Mouse (Mus musculus) adrenal gland, adult 2 months (tissue): Measurements from ENCODE around the gene Elovl7. TPM values are rescaled to one million over a fixed set of nuclear protein-coding genes. Genes with fewer than 3 reads are reported as not detected.

Source experiments
- DNase-seq: peaks from one replicate; pipeline ENCODE4 v3.0.0; 2021
- long read RNA-seq: library from polyadenylated mRNA; stranded (forward); transcript quantifications from one replicate; pipeline ENCODE4 v2.0.0, GENCODE M21; 2021
- polyA plus RNA-seq: library from polyadenylated mRNA; depleted of rRNA; stranded (reverse); fragments of >200 nt; gene quantifications from 2 replicates; pipeline ENCODE4 v1.2.3, GENCODE M21; 2012; rRNA removed
- total RNA-seq, 2 experiments: library from RNA; stranded (reverse); gene quantifications; 2 replicates each; pipeline ENCODE4 v1.2.3; 2021

The Elovl7 gene
- 1 to 10 TPM; 2.7 to 3.4 TPM for total RNA-seq
- 0.16 and 0.31 TPM in 2 replicates for polyA plus RNA-seq
- long read RNA-seq: 0 reads

DNA sequence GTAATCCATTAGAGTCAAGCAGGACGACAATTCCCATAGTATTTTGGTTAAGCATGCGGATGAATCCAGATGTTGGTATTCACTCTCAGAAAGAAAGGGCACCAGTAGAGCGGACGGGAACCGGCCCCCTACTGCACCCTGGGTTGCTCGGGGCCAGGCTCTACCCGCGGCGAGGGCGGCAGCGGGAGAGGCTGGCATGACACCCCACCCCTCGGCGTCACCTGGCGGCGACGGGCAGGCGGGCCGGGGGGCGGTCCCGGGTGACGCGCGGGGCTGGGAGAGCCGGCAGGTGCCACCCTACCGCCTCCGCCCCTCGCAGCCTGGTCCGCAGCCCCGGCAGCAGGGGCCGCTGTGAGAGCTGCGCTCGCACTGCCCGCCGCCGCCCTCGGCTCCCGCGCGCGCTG is at the start of gene Elovl7:
Elovl7 (plus strand) TSS at position 324 of the 404 bp plus-strand sequence.
- peak; percentile 89 for DNase-seq

DNA sequence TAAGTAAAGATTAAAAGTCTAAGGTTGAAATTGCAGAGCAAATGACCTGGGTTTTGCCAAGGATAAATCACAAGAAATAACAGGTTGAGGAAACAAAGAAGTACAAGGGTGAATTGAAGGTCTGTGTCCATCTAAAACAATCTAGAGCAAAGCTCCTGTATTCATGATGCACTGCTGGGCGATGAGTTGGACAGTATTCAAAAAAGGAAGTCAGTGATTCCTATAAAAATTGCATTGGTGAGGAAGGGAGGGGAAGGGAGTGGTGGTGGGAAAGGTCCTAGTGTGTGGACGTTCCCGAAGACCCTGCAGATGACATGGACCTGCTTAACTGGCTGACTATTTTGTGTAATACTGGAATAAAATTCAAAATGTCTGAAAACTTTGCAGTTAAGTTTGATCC is 49.6 kb upstream of the Elovl7 start:
- DNase-seq: no peak

DNA sequence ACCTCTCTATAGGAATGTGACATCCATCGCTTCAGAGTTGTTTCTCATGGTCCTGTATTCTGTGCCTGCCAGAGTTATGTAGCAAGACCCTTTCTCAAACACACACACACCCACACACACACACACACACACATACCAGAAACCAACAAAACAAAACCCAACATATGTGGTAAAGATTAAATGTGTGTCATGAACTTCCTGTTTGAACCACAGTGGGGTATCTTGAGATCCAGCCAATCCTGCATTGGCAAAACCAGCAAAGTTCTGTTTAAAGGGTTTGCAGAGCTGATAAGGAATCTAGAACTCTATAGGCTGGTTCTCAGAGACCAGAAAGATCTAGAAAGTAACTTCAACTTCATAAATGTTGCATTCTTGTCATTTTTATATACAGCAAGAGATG is 44.2 kb upstream of the Elovl7 start:
- DNase-seq: no peak

DNA sequence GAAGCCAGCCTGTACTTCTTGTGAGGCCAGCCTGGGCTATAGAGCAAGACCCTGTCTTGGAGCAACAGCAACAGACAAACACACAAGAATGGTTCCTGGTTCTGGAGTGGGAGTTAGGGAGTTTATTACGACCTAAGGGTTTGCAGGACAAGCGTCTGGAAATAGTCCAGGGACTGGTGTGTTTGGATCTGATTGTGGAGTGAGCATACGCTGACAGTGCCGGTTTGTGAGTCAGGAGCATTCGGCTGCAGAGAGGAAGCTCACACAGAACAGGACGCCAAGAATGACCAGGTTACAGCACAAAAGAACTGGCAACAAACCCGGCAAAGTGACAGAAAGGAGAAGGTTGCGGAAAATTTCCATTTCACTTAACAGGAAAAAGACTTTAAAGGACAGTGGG is 43.7 kb upstream of the Elovl7 start:
- no peak for DNase-seq

DNA sequence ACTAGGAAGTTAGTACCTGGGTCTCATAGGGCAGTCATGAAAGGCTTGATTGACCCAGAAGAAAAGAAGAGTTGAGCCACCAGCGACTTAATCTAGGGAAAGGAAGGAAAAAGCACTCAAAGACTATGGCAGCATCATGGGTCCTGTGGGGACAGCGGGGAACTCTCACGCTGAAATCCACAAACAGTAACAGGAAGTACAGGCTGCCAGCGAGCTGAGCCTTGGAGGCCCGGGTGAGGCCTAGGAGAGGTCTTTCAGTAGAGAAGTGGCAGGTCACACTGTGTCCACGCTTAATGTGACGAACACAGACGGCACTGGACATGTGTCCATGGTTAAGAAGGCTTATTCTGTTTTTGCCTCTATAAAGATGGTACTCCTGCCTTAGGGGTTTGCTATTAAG is 34.6 kb upstream of the Elovl7 start:
- no peak for DNase-seq

DNA sequence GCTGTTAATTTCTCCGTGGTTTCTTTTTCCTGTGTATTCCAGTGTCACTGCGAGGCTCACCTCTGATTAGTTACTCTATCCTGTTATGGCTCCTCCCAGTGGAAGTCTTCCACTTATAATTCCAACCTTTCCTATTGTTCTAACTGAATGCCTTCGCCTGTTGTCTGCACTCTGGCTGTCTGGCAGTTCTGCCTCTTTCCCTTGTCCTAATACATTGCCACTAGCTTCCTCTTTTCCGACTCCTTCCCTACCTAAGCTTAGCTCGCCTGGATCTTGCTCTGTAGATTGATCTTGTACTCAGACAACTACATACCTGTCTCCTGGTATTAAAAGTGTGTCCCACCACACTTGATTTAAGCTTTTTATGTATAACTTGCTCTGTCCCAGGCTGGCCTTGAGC is 33.4 kb upstream of the Elovl7 start:
- DNase-seq: no peak

DNA sequence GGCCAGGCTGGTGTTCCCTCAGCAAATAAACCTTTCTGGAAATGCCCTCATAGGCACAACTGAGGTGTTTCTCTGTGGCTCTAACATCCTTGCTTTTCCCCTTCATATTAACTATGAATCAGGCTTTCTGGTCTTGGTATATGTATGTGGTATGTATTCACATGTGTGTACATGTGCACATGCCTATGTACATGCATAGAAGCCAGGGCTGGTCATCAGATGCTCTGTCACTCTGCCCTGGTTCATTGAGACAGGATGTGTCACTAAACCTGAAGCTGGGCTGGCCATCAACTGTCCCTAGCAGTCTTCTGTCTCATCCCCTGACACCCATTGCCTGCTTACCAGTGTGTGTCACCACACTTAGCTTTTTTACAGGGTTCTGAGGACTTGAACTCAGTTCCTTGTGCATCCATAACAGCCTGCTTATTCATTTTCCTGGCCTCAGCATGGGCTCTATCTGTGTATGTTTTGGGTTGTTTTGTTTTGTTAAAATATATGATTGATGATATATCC is 29.4 kb upstream of the Elovl7 start:
- DNase-seq: no peak

DNA sequence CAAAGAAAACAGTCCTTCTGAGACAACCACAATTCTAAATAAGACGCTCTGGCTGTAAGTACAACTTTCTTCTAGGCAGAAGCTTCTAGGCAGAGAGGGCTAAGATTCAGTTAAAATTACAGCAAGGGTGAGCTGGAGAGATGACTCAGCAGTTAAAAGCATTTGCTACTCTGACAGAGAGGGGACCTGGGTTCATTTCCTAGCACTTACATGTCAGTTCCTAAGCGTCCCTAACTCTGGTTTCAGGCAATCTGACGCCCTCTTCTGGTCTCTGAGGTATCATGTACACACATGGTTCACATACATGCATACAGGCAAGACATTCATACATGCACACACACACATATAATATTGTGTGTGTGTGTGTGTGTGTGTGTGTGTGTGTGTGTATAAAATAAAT is 28.7 kb upstream of the Elovl7 start:
- DNase-seq: no peak

DNA sequence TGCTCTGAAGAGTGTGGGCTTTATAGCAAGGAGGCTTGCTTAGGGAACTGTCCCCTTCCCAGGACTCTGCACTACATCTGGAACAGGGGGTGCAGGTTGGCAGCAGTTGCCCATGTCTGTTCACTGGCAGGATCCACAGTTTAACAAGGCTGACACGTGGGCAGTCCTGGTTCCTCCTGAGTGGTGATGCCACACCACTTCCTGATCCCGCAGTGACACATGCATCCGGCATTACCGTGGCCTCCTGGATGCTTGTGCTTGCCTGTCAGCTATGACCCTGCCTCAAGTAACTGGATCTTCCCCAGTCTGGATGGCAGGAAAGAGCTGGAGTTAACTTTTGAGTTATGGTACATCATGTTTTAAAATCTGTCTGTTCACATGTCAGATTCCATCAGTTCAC is 26.2 kb upstream of the Elovl7 start:
- DNase-seq: no peak

DNA sequence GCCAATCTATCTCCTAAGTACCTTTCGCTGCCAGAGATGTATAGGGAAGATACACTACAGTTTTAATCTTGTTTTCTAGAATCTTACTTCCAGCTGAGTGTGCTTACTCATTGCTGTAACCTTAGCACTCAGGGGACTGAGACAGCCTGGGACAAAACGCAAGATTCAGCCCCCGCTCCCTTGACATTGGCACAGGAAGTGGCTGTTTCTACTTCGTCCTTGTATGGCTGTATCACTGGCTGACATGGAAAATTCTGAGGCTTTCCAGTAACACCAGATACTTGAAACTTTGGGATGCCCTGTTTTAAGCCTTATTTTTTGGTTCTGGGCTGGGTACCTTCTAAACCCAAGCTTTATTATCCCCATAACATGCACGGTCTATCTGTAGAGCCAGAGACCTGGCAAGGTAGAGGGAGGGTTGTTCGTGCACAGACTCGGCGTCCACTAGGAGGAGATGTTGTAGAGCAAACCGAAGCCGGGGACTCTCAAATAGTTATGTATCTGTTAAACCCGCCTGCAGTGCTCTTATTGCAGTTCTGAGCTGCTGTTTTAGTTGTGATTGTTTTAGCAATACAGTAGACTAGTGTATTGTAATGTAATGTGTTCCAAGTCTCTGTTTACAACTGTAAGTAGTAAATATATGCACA is 23.0 kb upstream of the Elovl7 start:
- DNase-seq: peak; percentile 50

DNA sequence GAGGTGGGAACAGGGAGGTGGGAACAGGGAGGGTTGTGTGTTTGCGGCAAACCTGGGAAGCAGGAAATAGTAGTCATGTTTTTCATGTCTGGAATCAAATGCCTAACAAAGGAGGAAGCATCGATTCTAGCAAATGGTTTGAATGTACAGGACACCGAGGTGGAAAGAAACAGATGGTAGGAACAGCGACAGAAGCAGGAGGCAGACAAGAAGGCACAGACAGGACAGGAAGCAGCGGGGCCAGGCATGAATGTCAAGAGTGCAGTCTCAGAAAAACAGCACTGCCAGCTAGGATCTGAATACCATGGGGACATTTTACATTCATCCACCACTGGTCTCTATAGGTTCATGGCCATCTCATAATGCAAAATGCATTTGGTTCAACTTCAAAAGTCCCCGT is 18.7 kb upstream of the Elovl7 start:
- DNase-seq: no peak

DNA sequence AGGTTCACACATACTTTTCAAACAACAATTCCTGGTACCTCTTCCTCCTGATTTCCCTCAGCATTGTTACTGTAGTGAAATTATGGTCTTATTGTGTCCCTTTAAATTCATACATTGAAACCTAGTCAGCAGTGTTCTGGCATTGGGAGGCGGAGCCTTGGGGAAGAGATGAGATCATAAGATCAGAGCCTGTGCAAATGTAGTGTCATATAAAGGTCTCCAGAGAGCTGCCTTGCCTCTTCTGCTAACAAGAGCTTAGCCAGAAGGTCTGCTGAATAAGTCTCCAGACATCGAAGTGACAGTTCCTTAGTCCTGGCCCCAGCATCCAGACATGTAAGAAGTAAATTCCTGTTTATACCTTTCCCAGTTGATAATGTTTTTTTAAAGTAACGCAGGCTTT is 9.3 kb upstream of the Elovl7 start:
- DNase-seq: peak; percentile 6

DNA sequence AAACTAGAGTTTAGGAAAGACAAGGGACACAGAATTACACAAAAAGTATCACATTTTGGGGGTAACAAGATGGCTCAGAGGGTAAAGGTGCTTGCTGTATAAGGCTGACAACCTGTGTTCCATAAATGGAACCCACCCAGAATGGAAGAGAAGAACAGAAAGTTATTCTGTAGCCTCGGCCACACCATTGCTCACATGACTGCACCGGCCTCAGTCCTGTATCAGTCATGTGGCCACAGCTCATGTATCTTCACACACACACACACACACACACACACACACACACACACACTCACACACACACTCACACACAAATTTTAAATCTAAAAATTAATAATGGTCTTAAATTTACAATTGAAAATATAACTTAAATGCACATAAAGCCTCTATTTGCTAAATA is 6.8 kb upstream of the Elovl7 start:
- DNase-seq: no peak

DNA sequence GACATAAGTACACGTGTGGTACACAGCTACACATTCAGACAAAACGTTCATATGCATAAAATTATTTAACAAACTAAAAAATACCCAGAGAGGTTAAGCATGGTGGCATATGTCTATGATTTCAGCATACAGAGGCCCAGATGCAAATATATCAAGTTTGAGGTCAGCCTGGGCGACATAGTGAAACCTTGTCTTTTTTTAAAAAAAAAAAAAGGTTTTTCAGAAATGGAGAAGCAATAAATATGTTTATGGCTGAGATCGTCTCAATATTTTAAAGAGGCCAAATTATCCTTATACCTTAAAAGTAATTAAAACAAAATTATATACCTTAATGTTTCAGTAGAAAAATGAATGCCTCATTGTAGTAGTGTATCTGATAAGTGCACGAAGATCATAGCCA is 6.1 kb upstream of the Elovl7 start:
- DNase-seq: no peak

DNA sequence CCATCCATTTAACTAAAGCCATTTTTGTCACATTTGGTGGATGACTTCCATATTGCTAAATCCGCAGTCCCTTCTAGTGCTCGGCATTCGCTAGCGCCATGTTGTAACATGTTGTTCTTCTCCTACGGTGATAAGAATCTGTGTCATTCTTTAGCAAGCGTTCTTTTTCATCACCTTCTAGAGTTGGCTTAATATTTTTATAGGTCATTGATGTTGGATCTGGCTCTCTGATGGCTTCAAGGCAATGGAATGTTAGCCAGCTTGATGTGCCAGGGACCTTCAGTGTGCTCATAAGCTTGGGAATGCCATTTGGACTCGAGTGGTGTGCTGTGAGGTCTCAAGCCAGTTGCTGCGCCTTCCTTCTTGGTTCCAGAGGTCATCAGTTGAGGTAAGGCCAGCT is 3.2 kb upstream of the Elovl7 start:
- DNase-seq: no peak

DNA sequence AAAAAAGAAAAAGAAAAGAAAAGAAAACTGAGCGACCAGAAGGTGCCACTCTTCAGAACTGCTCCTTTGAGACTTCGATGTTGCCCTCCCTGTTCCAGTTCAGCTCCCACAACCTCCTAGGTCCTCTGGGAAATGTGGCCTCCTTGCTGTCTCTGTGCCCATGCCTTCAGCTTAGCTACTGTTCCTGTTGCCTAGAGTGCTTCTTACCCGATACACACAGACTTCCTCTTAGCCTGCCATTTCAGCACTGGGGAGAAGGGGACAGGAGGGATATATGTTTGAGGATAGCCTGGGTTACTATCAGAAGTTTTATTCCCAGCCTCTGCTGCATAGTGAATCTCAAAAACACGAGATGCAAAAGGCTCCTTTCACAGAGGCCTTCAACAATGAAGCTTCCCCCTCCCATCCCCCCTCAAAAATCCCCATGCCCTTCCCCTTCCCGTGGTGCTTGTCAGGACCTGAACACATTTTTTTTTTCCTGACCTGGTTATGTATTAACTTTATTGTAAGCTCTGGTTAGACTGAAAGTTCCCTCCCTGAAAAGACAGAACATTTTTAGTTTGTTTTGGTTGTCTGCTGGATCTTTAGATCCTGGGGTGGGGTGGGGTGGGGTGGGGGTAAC is 1.7 kb upstream of the Elovl7 start:
- no peak for DNase-seq

DNA sequence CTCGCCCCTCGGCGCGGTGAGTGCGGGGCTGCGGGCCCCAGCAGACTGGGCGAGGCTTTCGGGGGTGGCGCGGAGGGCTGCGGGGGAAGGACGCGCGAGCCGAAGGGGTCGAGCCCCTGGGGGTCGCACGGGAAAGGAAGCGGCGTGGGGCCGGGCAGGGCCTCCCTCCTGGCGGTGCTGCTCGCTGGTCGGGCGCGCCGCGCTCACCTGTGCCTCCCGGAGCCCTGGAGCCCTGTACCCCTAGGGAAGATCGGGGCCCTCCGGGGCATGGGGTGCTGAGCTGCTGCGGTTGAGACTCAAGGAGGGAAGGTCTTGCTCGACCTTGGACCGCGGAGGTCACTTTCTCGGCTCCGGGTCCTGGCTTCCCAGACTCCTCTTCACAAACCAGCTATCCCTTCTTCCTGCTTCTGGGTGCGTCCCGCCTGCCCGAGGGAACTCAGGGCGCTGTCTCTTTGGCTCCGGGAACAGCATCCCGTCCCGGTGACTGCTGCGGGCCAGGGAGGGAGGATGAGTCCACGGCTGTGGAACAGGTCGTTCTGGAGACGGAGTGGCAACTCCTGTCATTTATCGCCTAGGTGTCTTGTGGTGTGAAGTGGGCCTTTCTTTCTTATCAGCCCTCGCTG is 392 bp downstream of the Elovl7 start:
- DNase-seq: no peak

DNA sequence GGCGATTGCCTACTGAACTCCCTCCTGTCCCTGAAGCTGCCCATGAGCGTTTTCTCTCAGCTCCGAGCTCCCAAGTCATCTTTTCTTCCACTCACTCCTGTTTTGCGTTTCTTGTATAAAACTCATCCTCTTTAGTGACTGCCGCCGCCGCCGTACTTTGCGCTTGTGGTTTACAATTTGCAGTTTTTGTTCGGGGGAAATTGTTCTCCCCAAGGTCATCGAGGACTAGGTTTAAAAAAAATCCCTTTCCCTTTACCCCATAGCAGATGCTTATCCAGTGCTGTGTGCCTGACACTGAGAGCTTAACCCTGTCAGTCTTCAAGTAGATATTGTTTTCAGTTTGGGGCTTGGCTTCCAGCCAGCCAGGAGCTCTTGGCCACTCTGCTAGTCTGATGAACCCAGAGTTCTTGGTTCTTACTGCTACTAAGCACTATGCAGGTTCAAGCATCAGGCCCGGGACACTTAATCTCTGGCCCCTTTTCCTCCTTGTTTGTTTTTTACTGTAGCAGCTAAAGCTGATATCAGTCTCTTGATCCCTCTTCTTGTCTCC is 1.1 kb downstream of the Elovl7 start:
- DNase-seq: no peak

DNA sequence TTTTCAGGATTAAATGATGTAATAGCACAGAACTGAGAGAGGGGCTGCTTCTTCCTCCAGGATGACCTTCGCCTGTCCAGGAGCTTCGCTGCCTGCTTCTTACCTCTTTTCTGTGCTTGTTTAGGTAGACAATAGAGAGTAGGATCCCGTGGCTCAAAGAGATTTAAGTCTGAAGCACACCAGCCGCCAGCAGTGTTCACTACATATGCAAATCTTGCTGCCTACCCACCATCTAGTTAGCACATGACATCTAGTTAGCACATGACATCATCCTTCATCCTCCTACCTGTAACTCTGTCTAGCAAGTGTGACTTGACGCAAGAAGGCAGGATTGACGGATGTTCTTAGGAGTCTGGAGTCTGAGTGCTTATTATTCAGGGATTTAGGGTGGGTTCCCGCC is 5.6 kb downstream of the Elovl7 start:
- no peak for DNase-seq

DNA sequence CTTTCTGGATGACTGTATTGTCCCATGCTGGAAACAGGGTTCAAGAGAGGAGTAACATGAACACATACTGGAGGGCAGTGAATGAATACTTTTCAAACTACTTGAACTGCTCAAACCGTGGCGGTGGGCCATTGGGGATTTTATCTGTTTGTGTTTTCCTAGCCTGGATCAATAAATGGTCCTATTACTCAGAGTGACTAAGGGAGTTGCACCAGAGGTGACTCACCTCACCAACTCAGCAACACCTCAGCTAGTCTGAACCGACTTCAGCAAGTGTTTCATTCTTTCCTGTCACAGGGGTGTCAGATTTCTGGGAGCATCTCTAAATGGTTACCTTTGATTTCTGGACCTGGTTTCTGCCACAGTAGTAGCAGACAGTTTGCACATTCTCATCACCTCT is 15.0 kb downstream of the Elovl7 start:
- peak; percentile 26 for DNase-seq

DNA sequence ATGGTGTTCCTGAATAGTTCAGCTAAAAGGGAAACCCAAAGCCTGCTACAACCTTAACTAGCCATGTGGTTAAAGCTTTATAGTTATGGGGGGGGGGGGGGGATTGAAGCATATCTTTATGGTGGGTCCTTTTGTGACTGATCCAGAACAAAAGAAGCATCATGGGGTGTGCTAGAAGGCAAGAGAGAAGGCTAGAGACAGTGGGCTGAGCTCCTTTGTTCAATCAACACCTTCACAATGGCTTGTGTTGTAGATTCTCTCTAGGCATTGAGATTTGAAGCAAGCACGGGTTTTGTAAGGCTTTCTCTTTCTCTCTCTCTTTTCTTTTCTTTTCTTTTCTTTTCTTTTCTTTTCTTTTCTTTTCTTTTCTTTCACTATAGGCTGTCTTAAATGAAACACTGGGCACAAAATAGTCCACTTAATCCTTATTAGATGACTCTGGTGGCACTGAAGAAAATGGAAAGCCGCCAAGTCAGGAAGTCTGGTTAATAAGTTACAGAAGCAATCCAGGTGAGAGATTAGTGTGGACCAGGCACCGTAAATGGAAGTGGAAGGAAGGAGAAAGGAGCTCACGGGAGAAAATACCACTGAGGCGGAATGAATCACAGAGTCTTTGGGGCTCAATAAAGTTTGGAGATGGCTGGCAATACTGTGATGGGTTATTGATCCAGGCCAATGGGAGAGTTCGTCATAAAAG is 15.6 kb downstream of the Elovl7 start:
- no peak for DNase-seq

DNA sequence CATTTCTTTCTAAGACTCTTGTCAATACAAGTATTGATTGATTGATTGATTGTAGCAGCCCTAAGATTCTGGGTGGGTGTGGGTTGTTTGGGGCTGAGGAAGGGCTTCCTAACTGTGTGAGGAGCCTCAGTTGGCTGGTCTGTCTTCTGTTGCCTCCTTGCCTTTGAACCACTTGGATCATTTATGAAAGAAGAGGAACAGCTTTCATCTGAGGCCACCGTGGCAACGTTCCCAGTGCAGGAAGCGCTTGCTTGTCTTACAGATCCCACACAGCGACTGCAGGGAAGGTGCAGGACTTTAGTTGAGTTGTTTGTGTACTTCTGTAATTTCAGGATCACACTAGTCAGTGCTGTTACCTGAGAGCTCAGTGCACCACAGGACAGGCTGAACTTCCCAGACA is 25.8 kb downstream of the Elovl7 start:
- peak; percentile 31 for DNase-seq

DNA sequence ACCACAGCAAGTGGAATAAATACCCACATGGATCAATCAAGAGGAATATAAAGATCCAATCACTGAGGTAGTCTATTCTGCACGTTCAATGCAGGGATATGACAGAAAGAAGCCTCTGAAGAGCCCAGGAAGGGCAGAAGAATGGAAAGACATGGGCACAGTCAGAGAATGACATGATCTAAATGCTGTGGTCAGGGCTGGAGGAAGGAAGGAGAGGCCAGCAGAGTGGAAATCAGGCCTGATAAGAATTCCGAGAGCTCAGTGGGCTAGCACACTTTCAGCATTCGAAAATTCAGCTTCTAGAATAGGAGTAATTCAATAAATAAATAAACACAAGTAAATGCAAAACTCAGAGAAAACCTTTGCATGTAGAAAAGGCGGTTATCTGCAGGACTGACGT is 27.5 kb downstream of the Elovl7 start:
- no peak for DNase-seq
